Mouse (Mus musculus): Measurements from ENCODE around the gene Nod1.

Gene Nod1

DNA sequence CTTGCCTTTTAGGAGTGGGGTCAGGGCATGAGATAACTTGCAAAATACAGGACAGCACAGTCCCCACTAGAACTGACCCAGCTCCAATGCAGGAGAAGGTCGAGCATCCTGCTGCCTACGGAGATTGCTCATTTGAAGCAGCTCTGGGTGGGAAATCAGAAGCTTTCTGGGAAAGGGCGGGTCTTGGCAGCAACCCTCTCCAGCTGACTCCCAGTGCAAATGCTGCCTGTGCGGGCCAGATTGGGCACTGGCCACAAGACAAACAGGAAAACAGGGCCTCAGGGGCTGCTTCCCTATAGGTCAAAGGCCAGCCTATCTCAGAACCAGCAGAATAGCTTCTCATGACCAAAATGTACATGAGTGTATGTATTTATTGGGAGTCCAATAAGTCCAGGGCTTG, 32.8 kb downstream of the Nod1 start:
- DNase-seq (ENCODE audit: low spot score in 2 of 2): no peak

DNA sequence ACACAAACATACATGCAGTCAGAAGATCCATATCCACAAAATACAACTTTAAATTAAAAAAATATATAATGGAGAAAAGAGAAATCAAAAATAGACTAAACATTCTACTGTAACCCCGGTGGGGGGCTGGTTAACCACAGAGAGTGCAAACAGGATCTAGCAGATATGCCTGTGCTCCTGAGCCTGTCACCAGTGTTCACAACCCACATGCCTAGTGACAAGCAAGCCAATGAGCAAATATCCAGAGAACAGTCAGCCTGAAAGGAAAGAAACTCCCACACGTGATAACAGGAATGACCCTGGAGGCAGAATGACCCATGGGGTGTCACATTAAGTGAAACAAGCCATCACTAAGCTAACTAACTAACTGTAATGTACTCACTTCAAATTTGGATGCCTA, 35.9 kb downstream of the Nod1 start:
- DNase-seq (ENCODE audit: low spot score in 2 of 2): no peak

DNA sequence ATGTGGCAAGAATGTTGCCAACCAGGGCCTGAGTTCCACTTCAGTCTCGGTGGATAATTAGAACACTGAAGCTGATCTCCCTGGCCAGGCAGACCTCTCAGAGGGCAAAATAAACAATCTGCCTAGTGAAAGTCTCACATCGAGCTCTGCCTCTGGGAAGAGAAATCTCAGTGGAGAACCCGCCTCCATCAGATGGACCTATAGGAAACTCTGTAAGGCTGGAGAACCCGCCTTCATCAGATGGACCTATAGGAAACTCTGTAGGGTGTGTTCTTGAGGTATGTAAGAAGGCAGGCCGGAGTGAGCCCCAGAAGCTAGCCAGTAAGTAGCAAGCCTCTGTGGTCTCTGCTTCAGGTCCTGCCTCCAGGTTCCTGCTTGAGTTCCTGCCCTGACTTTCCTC, 37.5 kb downstream of the Nod1 start:
- no peak for DNase-seq (ENCODE audit: low spot score in 2 of 2)

DNA sequence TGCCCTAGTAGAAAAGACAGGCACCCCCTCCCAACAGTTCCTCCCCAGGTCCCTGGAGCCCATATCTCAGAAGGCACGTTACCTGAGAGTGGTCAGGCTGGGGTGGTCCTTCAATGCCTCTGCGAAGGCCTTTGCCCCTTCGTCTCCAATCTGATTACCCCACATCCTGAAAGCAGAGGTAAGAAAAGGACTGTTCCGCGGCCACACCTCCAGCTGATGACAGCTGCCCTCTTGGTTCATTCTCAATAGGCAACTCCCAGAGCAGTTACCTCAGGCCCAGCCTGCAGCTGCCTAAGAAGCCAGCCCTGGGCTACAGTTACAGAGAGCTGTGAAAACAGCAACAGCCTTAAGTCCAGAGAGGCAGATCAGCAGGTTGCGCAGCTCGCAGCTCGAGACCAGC, 38.1 kb downstream of the Nod1 start:
- no peak for DNase-seq (ENCODE audit: low spot score in 2 of 2)

DNA sequence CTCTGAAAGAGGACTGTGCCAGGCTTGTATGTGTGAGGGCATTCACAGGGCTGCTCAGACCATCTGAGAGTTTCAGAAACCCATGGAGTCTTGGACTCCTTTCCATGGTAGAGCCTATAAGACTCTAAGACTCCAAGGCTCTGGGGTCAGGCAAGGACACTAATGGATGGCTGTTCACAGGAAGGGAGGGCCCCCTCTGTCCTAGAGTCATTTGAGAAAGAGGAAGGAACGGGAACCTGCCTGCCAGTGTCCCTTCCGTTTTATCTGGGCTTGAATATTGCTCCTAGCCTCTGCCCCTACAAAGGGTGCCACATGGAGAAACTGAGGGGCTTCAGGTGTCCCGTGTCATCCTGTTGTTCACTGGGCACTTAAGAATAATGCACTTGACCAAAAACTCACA, 38.5 kb downstream of the Nod1 start:
- no peak for DNase-seq (ENCODE audit: low spot score in 2 of 2)

DNA sequence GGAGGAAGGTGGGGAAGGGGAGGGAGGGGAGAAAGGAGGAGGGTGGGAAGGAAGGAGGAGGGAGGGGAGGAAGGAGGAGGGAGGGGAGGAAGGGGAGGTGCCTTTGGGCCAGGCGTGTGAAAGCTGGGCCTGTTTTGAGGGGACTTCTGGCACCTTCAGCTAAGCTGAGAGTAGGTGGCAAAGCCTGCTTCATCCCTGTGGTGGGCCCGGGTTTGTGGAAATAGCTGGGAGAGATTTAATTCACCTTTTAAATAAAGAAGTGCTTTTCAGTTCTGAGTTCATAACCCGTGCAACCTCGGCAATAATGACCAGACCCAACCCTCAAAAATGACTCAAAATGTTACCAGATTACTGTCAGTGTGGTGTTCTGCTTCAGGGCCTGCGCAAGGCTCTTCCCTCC, 39.2 kb downstream of the Nod1 start:
- no peak for DNase-seq (ENCODE audit: low spot score in 2 of 2)

DNA sequence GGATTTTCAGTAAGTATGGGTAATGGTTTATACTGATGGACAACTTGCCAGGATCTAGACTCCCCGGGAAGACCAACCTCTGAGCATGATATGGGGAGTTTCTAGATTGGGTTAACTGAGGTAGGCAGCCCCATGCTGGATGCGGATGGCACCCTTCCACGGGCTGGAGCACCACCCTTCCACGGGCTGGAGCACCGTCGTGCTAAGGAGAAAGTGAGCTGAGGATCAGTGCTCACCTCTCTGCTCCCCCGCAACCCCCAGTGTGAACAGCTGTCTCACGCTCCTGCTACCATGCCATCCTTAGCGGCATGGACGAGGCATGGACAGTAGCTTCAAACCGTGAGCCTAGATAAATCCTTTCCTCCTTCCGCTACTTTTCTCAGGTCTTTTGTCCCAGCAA, 39.9 kb downstream of the Nod1 start:
- DNase-seq (ENCODE audit: low spot score in 2 of 2): no peak

DNA sequence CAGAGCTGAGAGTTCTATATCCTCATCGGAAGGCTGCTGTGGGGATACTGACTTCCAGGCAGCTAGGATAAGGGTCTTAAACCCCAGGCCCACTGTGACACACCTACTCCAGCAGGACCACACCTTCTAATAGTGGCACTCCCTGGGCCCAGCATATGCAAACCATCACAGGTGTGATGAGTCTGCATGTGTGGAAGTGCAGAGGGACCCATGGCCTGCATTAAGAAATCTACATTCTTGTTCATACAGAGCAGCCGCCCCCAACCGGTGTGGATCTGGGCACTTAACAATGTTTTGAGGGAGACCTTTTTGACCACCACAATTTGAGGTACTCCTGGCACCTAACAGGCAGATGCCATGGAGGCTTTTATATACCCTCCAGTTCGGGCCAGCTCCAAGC, 40.8 kb downstream of the Nod1 start:
- no peak for DNase-seq (ENCODE audit: low spot score in 2 of 2)

DNA sequence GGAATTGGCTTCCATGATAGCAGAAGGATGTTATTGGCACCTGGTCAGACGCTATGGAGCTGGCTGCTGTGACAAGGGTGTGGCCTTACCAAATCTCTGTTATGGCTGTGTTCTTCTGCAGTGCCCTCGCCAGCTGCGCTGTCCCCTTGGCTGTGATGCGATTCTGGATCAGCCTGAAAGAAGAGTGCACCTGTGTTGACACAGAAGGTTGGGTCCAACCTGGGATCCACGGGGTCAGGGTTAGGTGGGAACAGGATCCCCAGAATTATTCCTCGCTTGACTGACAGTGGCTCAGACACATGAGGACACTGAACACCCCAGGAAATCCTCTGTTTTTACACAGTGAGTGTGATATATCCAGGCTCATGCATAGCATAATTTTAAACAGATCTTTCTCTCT, 44.5 kb downstream of the Nod1 start:
- DNase-seq (ENCODE audit: low spot score in 2 of 2): no peak

DNA sequence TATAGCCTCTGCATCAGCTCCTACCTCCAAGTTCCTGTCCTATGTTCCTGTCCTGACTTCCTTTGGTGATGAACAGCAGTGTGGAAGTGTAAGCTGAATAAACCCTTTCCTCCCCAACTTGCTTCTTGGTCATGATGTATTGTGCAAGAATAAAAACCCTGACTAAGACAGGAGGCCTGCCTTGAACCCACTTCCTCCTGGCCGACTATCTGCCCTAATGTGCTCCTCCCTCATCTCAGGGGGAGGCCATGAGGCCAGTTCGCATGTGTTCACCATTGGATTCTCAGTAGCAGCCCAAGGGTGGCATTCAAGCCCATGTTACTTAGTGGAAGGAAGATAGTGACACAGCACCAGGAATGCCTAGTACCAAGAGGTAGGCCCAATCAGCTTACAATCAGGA, 45.5 kb downstream of the Nod1 start:
- no peak for DNase-seq (ENCODE audit: low spot score in 2 of 2)

DNA sequence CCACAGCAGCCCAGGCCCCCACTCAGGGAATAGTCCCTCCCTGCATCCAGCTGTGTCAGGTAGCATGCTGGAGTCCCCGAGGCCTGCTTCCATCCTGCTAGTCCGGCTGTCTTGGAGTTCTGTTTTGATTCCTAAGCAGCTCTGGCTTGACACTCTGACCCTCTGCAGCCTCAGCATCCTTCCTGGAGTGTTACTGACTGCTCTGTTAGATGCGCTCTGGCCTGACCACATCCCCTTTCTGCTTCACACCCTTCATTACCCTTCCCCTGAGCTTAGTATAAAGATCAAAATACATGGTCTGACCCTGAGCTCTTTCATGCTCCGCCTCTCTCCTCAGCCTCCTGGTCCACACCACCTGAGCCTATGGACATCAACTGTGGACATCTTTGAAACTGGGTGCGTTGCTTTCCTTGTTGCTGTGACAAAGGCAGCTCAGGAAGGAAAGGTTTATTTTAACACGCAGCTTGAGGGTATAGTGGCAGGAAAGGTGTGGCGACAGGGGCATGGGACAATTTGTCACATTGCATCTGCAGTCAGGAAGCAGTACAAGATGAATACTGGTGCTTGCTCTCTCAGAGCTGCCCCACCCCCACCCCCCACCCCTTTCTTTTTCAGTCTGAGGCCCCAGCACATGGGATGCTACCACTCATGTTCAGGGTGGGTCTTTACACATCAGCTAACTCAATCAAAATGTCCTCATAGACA, 46.5 kb downstream of the Nod1 start:
- DNase-seq (ENCODE audit: low spot score in 2 of 2): no peak

DNA sequence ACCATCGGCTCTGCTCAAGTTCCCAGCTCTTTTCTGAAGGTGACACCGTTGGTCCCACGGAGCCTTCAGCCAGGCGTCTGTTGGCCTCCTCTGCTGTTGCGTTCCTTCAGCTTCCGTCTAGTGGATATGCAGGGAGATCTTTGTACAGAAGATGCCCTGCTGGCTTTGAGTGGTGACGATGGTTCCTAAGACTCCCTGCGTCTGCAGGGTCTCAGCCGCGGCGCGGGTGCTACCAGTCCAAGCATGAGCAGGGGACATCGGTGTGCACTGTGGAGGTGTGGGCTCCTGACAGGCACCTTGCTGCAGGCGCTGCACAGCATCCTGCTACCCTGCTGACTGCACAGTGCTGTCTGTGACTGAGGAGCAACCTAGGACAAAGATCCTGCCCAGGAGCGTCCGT, 47.9 kb downstream of the Nod1 start:
- no peak for DNase-seq (ENCODE audit: low spot score in 2 of 2)

DNA sequence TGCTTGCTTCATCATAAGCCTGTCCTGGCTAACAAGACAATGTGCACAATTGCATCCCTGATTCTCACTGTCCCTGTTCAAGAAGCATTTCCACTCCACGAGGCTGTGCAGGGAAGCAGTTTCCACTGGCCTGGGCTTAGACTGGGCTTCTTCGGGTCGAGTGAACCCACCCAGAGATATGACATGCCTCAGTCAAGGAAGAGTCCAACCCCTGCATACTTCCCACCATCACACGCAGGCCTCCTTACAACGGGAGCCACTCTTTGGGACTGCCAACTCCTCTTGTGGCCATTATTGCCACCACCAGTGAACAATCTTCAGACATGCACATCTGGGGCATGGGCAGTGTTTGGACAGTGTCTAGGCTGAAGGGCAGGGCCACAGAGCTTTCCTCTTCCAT, 53.9 kb downstream of the Nod1 start:
- no peak for DNase-seq (ENCODE audit: low spot score in 2 of 2)

DNA sequence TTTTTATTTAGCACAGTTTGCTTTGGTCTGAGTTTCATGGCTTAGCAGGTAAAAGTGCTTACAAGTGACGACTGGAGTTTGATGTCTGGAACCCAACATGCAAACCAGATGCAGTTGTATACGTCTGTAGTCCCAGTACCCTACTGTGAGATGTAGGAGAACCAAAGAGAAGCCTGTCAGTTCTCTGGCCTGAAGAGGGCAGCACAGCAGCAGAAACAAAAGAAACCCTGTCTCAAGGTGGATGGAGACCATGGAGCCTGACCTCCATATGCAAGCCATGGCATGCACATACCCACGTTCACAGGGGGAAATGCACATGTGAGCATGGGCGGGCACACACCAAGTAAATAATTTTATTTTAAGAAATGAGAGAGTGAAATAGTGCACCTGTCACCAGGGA, 54.9 kb downstream of the Nod1 start:
- DNase-seq (ENCODE audit: low spot score in 2 of 2): peak in 1 of 2 experiments; percentile 18

DNA sequence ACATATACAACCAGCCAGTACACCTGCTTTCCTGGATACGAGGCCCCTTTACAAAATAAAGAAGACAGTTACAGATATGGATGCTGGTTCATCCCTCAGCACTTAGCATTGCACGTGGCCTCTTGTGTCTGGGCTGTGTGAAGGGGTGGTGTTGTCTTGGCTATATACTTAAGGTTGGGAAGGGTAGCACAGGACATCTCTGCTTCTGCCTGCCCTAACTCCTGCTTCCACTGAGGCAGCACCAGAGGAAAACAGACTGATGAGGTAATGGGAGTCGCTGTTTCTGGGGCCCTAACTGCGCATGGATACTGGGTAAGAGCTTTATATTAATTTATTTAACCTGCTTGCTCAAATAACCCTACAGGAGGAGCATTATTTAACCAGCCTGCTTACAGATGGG, 55.5 kb downstream of the Nod1 start:
- DNase-seq (ENCODE audit: low spot score in 2 of 2): no peak

DNA sequence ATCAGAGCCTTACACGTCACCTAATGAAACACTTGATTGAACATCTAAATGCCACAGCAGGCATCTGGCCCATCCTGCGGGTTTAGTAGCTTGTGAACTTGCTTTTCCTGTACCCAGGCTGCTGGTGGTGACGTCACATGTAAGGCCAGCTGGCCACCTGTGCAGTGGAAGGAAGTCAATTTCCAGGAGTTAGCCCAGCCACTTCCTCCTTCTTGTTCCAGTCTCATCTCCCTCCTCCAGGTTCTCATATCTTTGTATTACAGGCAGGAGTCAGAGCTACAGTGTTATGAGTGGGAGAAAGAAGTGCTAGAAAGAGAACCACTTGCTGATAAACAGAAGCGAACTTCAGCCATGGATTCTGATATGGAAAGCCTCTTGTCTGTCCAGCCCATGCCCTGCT, 56.2 kb downstream of the Nod1 start:
- no peak for DNase-seq (ENCODE audit: low spot score in 2 of 2)

DNA sequence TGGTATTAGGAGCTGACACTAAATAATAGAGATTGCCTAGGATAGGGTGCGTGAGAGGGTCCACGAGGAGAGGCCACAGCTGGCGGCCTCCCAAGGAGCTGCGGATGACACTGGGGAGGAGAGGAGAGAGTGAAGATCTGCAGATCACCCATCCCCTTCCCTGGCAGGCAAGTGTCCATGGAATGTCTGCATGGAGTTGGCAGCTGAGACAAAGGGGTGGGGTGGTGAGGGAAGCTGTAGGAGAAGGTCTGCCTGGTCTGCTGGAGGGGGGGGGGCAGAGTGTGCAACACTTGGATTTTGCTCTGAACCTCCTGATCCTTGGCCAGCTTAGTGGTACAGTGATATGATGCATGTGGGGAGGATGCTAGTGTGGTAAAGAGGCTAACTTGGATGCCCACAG, 57.4 kb downstream of the Nod1 start:
- no peak for DNase-seq (ENCODE audit: low spot score in 2 of 2)

DNA sequence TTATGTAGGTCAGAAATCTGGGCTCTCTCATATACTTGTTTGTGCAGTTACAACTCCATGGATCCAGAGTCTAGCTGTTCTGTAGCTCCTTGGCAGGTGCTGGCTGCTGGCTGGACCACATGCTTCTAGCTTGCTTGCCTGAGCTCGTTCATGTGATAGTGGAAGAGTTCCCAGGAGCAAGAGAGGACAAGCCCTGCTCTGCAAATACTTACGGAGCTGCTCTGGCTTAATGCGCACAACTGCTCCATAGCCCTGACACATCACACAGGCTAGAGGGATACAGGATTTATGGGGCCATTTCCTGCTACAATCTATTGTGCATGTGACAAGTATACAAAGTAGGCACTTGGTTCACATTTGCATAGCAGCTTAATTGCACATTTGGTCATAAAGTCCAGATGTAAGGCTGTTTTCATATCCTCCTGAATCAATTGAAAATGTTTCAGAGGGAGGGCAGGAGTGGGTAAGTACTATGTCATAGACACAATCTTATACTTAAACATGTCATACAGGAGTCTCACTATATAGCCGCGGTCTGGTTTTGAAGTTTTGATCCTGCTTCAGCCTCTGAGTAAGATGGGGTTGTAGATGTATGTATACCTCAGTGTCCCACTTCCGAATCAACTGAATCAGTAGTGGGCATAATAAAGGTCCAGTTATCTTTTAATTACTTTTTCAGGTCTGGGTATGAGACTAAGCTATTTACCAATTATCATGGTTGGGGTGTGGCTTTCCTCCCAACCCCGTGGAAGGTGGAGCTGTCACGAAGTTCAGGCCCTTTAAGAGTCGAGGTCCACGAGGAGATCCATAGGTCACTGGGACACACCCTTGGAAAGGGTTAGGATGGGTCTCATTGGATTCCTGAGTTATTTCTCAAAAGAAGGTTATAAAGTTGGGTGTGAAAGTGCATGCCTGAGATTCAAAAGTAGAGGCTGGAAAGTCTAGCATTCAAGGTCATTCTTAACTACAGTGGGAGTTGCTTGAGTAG, 66.1 kb downstream of the Nod1 start:
- DNase-seq (ENCODE audit: low spot score in 2 of 2): no peak

DNA sequence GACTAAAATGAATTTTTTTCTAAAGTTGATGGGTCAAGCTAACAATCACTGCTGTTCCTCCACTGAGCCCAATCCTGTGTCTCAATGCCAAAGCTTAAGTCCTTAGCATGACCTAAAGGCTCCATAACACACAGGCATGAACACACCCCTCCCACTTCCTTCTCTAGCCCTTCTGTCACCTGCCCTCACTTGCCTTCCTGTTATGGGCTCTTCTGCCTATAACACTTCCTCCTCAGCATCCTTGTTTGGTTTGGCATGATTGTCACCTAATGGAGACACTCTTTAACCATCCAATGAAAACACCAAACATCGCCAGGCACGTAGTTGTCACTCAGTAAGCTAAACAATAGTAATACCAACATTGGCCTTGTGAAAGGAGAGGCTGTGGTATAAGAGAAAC, 69.9 kb downstream of the Nod1 start:
- DNase-seq (ENCODE audit: low spot score in 2 of 2): no peak

DNA sequence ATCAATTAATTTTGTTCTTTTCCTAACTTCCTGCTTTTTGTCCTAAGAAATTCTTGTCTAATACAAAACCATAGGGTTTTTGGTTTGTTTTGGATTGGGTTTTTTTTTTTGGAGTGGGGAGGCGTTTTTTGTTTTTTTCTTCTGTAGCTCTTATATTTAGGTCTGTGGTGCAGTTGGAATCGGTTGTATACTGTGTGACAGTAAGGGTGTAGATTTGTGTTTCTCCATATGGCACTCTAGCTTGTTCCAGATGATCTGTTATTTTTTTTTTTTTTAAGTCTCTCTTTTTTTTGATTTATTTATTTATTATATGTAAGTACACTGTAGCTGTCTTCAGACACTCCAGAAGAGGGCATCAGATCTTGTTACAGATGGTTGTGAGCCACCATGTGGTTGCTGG, 72.2 kb downstream of the Nod1 start:
- DNase-seq (ENCODE audit: low spot score in 2 of 2): no peak

DNA sequence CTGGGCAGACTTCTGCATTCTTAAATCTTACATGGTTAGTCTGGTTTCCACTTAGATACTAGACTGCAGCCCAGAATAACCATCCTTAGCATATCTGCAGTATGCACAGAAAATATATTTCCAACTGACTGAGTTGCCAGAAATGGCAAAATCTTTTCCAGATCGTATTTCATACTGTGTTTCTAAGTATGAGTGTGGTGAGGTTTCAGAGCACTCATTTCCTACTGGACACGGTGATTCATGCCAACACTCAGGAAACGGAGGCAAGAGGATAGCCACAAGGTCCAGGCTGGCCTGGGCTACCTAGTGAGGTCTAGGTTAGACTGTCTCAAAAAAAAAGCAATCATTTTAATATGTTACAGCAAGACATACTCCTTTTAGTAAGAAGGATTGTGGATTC, 81.0 kb downstream of the Nod1 start:
- no peak for DNase-seq (ENCODE audit: low spot score in 2 of 2)

DNA sequence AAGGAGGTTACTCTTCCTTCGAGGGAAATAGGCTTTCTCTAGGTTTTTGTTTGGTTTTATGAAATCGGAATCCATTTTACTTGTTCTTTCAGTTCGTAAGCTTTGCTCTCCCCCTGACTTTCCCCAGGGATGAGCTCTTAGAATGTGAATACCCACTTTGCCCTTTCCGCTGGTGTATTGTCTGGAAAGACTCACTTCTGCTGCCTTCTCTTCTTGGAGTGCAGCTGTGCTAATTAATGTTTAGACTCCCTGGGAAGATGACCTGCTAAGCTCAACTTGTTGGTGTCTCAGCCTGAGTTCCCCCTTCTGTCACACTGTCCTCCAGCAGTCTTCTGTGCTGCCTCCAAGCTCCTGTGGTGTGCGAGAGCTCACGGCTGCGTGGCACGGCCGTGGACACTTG, 82.2 kb downstream of the Nod1 start:
- DNase-seq (ENCODE audit: low spot score in 2 of 2): no peak

DNA sequence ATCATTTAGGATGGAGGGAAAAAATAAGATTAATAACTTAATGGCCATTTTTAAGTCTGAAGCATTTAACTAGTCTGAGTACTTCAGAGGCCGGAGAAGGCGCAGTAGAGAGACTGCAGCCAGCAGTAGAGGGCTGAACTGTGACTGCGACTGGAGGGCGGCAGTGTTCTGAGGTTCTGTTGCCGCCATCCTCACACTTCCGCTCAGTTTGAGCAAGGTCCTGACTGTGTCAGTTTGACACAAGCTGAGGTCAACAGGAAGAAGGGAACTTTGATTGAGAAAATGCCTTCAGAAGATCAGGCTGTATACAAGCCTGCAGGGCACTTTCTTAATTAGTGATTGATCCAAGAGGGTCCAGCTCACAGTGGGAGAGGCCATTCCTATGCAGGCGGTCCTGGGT, 86.2 kb downstream of the Nod1 start:
- DNase-seq (ENCODE audit: low spot score in 2 of 2): no peak
